Mouse (Mus musculus): ENCODE results near the gene Ccrl2. TPM values are rescaled to one million over a fixed set of nuclear protein-coding genes. Genes with fewer than 3 reads are reported as not detected.
A peak's percentile ranks its signal among the peaks of the same experiment; 100 is the strongest.

Ccrl2 gene
- total RNA-seq (2014; fragmentation: Nextera tagmentation) (3.7 TPM in 1 of 2 replicates, not detected in the other), total RNA-seq (2017) (6.5 and 8.8 TPM in 2 replicates)

DNA sequence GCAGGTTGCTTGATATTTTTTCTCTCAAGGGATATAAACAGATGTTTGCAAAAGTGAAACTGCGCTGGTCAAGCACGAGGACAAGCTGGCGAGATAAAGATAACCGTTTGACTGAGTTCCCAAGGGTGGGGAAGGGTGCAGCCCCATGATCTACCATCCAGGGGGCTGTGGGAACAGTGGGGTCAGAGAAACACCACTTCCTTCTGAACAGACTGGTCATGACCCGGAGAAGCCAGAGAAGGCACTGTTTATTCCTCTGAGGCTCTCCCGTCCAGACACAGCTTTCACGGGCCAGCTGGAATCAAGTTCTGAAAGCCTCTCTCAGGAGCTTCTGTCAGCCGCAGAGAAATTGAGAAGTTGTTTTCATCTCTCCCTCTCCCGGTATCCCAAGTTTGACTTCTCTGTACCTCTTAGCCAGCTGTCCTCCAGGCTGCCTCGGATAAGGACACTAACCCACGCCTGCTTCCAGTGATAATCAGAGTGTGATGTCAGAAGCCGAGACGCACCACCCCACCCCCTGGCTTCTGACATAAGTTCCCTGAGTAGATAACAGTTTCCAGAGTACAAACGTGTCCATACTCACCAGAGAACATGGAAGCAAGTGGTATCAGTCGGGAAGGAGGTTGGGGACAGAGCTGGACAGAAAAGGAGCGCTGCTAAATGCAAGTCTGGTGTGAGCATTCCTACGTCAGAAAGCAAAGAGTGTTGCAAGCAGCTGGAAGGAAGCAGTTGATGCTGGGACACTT is at the start of gene Ccrl2:
Ccrl2 (minus strand) TSS at position 722 of the 746 bp plus-strand sequence.
- ATAC-seq (replicated peaks; ENCODE audit: poor library complexity, severe bottlenecking): peak; percentile 57

DNA sequence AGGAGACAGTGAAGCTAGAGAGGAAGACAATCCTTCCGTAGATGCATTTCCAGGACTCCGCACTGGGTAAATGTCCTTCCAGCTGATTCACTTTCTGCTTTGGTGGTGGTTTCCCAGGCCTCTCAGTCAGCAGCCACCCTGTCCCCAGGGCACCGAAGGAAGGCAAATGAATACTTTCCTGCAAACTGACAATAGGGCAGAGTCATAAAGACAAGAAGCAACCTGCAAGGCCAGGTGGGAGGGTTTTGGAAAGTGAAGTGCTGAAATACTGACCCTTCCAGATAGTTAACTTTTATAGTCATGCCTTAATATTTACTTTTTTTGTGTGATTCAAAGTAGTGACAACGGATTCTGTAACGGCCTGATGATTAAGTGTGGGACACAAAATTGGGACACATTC is 46.6 kb upstream of the Ccrl2 start:
- ATAC-seq (replicated peaks; ENCODE audit: poor library complexity, severe bottlenecking): no peak

DNA sequence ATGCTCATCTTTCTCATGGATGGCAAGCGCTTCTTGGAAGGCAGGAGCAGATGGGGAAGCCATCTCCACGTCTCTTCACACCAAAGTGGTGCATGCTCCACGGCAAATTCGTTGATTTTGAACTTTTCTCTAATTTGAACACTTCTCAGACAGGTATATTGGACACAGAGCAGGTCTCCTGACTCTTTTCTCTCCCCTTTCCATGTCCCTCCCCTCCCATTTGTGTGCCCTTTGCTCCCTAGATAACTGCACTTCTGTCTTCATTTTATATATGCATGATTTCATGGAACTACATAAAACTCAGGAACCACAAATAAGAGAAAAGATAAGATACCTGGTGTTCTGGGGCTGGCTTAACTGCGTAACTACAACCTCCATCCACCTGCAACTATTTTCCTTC is 46.0 kb upstream of the Ccrl2 start:
- no peak for ATAC-seq (replicated peaks; ENCODE audit: poor library complexity, severe bottlenecking)

DNA sequence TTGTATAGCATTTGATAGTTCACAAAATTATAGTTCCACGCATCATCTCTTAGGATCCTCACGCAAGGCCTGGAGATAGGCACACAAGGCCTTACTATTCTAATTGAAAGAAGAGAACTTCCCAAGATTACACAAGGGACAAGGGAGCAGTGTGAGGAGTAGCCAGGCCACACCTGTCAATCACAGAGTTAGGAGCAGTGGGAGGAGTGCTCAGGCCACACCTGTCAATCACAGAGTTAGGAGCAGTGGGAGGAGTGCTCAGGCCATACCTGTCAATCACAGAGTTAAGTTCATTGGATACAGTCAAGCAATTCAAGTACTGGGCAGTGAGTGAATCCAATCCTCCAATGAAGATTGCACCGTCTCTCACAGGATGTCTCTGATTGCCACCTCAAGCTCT is 43.1 kb upstream of the Ccrl2 start:
- no peak for ATAC-seq (replicated peaks; ENCODE audit: poor library complexity, severe bottlenecking)

DNA sequence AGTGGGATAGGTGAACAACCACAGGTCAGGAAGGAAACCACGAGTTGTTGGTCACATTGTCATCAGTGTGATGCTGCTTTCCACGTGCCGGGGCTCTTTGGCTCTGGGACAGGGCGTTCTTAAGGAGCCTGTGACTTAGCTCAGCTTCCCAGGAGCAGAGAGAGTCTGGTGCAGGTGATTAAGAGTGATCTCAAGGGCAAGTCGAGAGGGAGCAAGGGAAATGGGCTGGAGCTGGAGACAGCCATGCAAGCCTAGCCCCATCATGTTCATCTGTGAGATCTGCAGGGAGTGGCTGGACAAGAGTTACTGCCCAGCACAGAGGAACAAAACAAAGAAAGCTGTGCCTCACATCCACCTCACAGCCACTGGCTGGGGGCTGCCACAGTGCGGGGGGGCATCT is 40.2 kb upstream of the Ccrl2 start:
- ATAC-seq (replicated peaks; ENCODE audit: poor library complexity, severe bottlenecking): no peak

DNA sequence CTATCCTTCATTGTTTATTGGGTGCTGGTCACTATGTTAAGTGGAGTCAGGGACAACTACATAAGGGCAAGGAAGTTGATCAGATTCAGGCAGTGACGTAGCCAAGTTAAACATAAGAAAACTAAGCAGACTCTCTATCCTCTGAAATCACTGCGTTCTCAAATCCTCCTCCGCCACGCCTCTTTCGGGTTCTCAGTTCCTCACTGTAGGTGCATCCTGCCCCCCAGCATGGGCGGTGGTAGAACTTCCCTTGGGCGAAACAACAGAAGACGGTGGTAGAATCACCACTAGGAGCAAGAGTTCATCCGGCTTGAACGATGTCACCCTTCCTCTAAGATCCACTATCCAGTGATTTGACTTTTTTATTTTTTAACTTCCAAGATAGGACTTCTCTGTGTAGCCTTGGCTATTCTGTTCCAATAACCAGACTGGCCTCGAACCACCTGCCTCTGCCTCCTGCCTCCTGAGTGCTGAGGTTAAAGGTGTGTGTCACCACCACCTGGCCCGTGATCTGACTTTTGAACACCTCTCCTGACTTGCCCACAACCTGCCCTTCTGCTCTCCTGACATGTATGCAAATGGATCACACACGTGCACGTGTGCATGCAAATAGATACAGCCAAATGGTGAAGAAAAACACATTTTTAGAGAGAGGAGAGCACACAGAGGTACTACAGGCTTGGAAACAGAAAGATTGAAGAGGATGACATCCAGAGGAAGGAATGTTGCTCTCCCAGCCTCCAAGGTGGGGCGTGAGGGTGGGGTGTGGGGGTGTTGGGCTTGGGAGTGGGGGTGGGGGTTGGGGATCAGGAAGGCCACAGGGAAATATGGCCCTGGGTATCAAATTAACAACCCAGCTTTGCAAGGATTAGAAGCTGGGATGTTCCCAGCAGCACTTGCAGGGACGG is 39.4 kb upstream of the Ccrl2 start:
- ATAC-seq (replicated peaks; ENCODE audit: poor library complexity, severe bottlenecking): no peak

DNA sequence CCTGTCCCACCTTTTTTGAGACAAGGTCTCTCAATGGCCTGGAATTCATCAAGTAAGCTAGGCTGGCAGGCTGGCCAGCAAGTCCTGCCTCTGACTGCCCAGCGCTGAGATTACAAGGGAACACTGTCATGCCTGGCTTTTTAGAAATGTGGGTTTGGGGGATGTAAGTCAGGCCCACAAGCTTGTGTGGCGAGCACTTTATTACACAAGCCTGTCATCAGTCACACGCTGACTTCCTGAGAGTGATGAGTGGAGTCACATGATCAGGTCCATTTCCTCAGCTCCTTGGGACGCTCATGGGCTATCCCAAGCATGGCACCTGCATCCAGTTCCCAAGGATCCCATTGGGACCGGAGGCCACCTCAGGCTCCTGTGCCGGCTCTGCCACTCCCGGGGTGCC is 38.4 kb upstream of the Ccrl2 start:
- peak; percentile 61 for ATAC-seq (replicated peaks; ENCODE audit: poor library complexity, severe bottlenecking)

DNA sequence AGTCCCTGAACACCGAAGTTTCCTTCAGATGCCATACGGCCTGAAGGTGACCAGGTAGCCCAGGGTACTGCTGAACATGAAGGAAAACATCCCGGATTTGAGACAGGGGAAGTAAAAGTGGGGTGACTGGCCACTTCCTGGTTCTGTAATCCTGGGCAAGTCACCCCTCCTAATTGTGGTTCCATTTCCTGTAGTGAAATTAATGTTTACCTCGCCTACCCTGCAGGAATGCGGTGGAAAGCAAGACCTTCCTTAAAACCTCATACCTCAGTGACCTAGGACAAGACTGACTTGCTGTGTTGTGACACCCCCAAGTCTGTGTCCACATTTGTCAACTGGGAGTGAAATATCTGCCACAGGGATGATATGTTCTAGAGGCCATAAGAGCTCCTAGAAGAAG is 37.3 kb upstream of the Ccrl2 start:
- peak; percentile 87 for ATAC-seq (replicated peaks; ENCODE audit: poor library complexity, severe bottlenecking)

DNA sequence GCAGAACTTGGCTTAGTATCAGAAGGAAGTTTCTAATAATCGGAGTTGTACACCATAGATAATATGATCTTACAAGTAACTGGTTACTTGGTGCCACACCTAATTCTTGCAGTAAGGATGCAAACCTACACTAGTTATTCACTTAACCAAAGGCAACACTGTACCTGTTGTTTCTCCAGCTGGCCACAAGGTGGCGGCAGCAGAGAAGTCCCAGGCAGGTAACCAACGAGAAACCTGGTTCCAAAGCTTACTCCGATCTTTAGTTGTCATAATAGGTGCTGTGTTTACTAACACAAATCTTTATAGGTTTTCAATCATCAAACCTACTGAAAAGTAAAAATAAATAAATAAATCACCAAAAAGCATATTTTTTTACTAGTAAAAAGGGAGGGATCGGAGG is 35.8 kb upstream of the Ccrl2 start:
- ATAC-seq (replicated peaks; ENCODE audit: poor library complexity, severe bottlenecking): no peak

DNA sequence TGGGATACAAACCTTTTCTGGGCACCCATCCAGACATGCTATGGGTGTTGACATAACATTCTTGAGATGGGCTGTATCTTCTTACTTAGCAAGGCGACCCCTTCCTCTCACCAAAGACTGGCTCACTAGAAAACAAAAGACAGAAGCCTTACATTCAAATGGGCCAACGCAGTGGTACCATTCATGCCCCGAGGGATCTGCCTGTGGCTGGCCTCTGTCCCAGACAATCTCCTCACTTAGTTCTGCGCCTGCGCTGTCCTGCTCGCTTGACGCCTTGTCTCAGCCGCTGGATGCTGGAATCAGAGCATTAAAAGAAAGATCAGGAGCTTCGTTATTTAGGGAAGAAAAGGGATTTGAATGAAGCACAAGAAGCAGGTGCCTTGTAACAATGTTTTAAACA is 35.3 kb upstream of the Ccrl2 start:
- ATAC-seq (replicated peaks; ENCODE audit: poor library complexity, severe bottlenecking): no peak

DNA sequence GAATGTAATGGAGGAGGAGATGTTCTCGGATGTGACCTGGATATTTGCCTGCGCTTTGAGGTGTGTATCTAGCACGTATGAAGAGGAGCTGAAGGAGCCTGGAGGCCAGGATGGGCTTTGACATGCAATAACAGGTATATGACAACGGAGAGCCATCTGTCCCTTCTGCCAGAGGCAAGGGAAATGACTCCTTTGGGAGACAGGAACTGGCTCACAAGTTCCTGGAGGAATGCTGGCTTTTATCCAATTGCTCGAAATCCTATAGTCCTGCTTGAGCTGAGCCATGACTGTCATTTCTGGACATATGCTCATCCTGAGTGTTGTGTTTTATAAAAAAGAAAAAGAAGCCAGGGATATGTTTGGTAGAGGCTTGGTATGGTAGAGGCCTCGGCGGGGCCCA is 31.6 kb upstream of the Ccrl2 start:
- ATAC-seq (replicated peaks; ENCODE audit: poor library complexity, severe bottlenecking): no peak

DNA sequence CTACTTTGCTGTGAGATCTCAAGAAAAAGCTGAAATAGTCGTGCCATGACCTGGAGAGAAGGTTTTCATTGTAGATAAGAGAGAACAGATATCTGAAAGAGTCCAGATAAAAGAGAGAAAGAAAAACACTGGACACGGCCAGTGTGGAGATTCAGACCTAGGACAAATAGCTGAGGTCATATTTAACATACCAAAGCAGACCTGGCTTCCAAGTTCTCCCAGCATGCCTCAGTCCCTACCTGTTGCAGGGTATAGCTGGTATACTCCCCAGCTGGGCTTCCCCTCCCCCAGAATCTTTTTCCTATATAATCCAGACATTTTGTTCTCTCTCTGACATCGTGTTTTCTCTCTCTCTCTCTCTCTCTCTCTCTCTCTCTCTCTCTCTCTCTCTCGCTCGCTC is 30.6 kb upstream of the Ccrl2 start:
- no peak for ATAC-seq (replicated peaks; ENCODE audit: poor library complexity, severe bottlenecking)

DNA sequence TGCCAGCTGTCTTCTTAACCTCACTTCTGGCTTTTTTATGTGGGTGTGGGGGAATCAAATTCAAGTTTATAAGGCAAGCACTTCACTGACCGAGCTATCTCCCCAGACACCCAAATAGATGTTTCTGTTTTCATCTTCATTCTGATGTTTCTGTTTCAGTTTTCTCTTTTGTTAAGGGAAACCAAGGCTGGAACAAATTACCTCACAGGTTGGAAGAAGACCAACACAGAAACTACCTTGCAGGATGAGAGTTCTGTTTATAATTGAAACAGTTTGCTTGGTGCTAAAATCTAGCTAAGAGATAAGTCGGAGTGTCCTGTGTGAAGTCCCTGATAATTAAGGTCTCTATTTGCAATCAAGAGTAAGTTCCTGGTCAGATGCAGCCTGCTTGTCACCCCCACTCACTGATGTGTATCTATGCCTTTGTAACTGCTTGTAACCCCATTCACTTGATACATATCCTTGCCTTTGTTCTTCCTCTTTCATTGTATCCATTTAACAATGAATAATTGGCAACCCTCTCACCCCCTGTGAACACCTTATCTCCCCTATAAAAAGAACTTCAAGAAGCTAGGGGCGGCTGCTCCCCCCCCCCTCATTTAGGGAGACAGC is 29.8 kb upstream of the Ccrl2 start:
- ATAC-seq (replicated peaks; ENCODE audit: poor library complexity, severe bottlenecking): no peak; the same call in 1 of the 2 replicates

DNA sequence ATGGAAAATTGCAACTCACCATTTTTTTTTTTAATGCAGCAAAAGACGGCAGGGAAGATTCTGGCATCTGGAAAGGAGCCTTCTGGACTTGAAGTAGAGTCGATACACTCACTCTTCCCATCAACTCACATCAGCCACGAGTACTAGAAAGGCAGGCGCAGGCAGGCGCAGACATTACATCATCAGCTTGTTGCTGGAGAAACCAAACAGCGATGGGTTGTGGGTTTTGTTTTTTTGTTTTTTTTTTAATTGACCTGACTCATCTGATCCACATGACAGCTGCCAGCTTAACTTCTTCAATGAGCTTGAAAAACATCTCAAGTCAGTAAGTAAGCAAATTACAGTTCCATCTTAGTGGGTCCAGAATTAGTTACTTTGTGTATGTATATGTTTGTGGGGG is 28.8 kb upstream of the Ccrl2 start:
- ATAC-seq (replicated peaks; ENCODE audit: poor library complexity, severe bottlenecking): peak; percentile 44

DNA sequence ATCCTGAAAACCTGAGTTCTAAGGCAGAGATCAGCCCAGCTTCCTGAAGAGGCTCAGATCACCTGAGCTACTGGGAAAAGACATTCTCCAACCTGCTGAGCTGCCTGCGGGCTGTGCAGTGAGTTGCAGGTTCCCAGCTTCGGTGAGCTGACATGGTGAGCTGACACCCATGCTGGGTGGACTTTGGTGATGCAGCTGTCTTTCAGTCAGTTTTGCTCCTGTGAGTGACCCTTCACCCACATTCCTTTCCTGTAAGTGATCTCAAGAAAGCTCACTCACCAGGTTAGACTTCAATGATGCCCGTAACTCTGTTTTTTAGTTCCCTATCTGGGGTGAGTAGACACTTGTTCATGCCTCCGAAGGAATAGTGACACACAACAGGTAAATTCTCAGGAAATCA is 28.0 kb upstream of the Ccrl2 start:
- ATAC-seq (replicated peaks; ENCODE audit: poor library complexity, severe bottlenecking): no peak

DNA sequence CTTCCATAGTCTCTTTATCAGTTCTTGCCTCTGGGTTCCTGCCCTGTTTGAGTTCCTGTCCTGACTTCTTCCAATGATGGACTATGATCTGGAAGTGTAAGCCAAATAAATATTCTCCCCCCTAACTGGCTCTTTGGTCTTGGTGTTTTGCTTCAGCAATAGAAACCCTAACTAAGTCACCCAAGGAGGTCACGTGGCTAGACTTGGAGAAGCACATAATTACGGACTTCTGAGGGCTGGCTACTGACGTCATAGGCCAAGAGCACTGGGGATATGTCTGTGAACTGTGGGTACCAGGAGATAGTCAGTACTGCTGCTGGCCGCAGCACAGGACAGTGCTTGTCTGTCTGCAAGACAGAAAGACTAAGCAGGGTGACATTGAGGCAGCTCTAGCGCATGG is 24.4 kb upstream of the Ccrl2 start:
- ATAC-seq (replicated peaks; ENCODE audit: poor library complexity, severe bottlenecking): no peak

DNA sequence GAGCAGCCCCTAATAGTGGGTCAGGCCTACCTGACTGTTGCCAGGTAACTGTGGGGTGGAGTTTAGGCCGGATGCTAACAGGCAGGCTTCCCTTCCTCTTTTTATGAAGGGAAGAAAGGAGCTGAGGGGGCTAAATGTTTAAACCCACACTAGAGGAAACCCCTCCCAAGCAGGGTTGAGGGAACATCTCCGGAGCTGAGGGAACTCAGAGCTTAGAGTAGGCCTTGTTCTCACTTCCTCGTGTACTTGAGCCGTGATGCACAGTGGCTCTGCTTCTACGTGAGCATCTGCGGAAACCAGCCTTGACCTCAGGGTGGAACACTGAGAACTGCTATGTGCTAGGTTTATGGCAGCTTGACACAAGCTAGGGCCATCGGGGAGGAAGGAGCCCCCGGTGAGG is 23.5 kb upstream of the Ccrl2 start:
- ATAC-seq (replicated peaks; ENCODE audit: poor library complexity, severe bottlenecking): peak; percentile 89

DNA sequence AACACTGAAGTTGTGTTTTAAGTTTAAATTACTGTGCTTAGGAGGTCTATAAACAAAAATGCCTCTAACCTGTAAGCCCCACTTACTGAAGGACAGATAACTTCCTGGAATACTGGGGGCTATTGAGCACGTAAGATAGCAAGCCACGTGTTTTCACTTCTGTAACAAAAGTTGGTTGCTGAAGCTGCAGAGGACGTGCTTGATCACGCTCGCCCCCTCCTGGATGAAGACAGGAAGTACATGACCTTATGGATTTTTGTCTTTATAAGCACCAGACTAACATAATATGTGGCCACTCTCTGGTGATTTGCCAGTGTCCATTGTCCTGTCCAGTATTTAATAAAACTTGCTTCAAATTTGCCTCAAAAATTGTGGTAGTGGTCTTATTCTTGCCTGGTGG is 20.4 kb upstream of the Ccrl2 start:
- no peak for ATAC-seq (replicated peaks; ENCODE audit: poor library complexity, severe bottlenecking)

DNA sequence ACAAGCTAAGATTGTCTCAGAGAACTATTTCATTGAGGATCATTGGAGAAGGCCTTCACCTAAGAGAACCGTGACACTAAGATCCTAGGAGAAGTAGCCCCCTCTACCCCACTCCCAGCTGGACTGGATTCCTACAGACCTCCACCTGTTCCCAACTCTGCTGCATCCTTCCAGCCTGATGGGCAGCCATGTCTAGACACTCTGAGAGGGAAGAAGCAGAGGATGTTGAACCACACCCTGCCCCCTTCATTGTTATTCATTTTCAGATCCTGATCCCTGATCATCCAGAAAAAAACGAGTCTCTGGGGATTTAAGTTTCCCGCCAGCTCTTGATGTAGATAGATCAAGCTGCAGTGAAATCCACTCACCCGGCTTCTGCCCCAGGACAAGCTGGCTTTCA is 15.7 kb upstream of the Ccrl2 start:
- no peak for ATAC-seq (replicated peaks; ENCODE audit: poor library complexity, severe bottlenecking)

DNA sequence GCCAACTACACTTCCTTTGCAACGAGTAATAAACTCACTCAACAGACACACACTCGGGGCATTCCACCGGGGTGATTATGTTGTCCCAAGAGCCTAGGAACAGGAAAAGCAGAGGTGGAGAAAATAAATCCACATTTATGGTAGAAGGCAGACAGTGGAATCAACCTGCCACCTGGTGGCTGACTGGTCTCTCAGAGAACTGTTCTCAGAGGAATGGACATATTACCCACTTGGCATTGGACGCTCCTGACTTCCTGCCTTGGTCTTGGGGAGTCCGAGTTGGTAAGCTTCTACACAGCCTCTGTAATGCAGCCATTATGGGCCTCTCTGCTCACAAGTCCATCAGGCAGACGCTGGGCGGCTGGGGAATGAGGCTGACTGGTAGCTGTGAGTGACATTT is 14.9 kb upstream of the Ccrl2 start:
- ATAC-seq (replicated peaks; ENCODE audit: poor library complexity, severe bottlenecking): 0 out of 2 replicates have a peak, but pooled peaks have one; percentile 31

DNA sequence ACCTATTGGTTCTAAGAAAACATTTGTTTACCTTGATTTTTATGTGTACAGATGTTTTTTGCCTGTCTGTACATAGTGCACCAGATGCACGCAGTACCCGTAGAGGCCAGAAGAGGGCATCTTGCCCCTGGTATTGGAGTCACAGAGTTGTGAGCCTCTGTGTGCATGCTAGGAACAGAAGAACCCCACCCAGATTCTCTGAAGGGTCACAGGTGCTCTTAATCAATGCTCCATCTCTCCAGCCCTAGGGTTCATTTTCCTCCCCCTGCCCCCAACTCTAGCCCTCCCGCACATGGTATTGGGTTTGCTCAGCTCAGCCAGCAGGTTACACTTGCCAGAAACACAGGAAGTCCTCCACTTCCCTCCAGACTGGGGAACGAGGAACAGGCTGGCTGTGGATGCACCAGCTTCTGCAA is 13.2 kb upstream of the Ccrl2 start:
- ATAC-seq (replicated peaks; ENCODE audit: poor library complexity, severe bottlenecking): peak; percentile 74
